Mouse (Mus musculus): Measurements from ENCODE around the gene Nup188. TPM values are rescaled to one million over a fixed set of nuclear protein-coding genes. Genes with fewer than 3 reads are reported as not detected.

The Nup188 gene
- total RNA-seq, 1 experiment from 2014 or later = 40.5 TPM

DNA sequence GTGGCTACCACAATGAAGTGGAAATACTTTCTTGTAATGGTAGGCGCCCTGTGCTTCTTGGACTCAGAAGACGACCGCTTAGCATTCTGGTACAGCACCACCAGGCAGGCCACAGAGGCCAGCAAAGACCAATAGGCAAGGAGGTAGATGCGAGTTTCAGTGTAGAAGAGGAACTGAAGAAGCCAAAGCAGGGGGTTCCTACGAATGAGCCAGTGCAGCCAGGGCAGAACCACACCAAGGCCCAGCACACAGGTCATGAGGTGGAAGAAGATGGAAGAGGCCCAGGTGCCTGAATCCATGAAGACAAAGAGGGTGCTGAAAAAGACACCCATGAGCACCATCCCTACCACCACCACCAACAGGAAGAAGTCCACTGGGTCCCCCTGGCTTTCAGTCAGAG, 1.2 kb upstream of the Nup188 start:
- no peak for DNase-seq

DNA sequence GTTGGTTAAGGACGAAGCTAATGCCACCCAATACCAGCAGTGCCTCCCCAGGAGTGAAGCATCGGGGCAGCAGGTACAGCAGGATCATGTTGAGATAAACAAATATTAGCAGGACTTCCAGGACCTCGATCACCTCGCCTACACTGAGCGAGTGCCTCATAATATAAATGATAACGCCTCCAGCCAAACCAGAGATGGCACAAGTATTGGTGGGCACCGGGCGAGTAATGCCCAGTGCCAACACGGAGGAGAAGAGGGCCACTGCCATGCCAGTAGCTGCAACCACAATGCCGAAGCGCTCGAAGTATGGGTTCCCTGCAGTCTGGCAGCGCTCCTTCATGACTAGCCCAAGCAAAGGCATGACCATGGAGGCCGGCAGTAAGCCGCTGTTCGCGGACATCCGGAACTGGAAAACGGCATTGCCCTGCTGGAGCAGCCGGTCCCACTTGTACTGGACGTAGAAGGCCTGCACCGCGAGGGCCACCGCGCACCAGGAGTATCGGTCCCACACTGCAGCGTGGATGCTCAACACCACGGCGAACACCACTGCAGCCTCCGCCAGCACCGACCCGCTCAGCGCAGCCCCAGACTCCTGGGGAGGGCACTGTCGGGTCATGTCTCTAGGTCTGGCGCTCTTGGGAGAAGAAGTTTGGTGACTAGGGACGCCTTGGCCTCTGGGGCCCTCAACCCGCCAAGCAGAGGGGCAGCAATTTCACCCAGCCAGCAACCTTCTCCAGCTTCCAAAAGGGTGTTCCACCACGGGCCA, 598 bp upstream of the Nup188 start:
- DNase-seq = no peak

- DNase-seq = peak; percentile 37
Measured at GRCm38 (mm10) chr2:30287027-30287373, 803 bp downstream of the Nup188 start.

GRCm38 (mm10) chr2:30299525-30299924, 13.3 kb downstream of the Nup188 start:
- DNase-seq = peak; percentile 21

- peak; percentile 52 for DNase-seq
Measured at GRCm38 (mm10) chr2:30299966-30300365, 13.8 kb downstream of the Nup188 start.

DNA sequence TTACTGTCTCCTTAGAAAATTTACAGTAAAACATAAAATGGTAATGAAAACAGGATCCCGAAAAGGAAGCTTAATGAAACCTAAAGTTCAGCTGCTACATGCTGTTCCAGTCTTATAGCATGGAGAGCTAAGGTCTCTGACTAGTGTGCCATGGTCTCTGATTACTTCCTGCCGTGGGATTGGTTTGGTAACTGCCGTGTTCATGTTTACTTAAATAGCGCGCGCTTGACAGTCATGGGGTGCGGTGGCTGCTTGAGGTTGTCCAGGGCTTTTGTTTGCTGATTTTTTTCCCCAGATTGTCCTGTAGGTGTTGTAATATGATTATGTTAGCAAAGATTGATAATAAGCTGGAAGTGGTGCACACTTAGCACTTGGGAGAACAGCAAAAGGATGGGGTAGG, 19.9 kb downstream of the Nup188 start:
- no peak for DNase-seq

- DNase-seq = no peak
Measured at GRCm38 (mm10) chr2:30309351-30309750, 23.2 kb downstream of the Nup188 start.

DNA sequence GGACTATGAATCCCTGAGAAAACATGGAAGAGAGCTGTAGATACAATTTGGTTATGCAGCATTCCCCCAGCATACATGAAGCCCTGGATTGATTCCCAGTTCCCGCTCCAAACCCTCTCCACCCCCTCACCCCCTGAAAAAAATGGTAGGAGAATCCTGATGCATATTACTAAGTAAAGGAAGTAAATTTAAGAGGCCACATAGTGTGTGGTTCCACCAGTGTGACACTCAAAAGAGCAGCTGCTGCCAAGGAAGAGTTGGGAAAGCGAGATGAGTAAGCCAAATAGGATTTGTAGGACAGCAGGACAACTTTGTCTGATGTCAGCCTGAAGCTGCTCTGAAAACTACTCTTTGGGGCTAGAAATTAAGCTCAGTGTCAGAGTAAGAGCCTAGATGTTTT, 25.3 kb downstream of the Nup188 start:
- DNase-seq = peak; percentile 57

- DNase-seq = peak; percentile 22
Measured at GRCm38 (mm10) chr2:30316136-30316535, 29.9 kb downstream of the Nup188 start.

DNA sequence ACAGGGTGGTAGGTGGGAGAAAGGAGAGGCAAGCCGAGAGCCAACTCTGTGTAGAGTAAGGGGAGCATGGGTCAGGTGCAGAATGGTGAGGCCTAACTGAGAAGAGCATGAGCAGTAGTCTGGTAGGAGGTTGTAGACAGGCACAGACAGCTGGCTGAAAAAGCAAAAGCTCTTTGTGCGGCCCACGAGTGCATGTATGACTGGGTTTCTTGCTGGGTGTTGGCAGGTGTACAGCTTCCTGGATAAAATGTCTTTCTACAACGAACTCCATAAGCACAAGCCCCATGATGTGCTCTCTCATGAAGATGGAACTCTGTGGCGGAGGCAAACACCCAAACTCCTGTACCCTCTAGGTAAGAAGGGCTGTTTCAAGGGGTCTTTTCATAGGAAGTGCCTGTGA, 30.8 kb downstream of the Nup188 start:
- no peak for DNase-seq

GRCm38 (mm10) chr2:30319260-30319659, 33.1 kb downstream of the Nup188 start:
- no peak for DNase-seq

GRCm38 (mm10) chr2:30323111-30323510, 36.9 kb downstream of the Nup188 start:
- no peak for DNase-seq

GRCm38 (mm10) chr2:30325296-30325695, 39.1 kb downstream of the Nup188 start:
- DNase-seq = no peak

GRCm38 (mm10) chr2:30327276-30327675, 41.1 kb downstream of the Nup188 start:
- DNase-seq = no peak

- DNase-seq = peak; percentile 55
Measured at GRCm38 (mm10) chr2:30328791-30329190, 42.6 kb downstream of the Nup188 start.

GRCm38 (mm10) chr2:30335324-30335723, 49.1 kb downstream of the Nup188 start:
- no peak for DNase-seq

- DNase-seq = peak; percentile 50
Measured at GRCm38 (mm10) chr2:30336174-30336915, 50.1 kb downstream of the Nup188 start.

GRCm38 (mm10) chr2:30337179-30337578, 51.0 kb downstream of the Nup188 start:
- DNase-seq = peak; percentile 92

DNA sequence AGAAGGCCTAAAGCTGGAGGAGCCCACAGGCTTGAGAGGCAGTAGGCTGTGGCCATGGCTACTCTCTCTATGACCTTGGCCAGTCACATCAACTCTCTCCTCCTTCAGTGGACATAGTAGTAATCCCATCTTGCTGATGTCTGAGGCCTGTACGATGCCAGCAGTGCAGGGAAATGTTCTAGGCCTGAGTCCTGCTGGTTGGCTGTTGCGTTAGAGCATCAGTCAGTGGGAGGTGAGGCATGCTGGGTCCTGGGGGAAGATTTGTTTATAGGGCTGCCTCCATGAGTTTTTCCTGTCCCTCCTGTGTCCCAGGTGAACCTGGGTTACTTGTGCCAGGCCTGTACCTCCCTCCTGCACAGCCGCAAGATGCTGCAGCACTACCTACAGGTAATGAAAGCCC, 55.9 kb downstream of the Nup188 start:
- DNase-seq = no peak

DNA sequence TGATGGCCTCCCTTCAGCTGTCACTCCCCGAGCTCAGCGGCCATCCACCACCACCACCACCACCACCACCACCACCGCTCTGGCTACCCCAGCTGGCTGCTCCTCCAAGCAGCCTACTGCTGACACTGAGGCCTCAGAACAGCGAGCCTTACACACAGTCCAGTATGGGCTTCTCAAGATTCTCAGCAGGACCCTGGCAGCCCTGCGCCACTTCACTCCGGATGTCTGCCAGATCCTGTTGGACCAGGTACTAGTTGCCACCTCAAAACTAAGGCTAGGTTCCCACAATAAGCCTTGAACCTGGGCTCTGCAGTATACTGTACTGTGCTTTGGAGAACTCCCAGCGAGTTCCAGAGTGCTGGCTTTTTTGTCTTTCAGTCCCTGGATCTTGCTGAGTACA, 56.3 kb downstream of the Nup188 start:
- no peak for DNase-seq

DNA sequence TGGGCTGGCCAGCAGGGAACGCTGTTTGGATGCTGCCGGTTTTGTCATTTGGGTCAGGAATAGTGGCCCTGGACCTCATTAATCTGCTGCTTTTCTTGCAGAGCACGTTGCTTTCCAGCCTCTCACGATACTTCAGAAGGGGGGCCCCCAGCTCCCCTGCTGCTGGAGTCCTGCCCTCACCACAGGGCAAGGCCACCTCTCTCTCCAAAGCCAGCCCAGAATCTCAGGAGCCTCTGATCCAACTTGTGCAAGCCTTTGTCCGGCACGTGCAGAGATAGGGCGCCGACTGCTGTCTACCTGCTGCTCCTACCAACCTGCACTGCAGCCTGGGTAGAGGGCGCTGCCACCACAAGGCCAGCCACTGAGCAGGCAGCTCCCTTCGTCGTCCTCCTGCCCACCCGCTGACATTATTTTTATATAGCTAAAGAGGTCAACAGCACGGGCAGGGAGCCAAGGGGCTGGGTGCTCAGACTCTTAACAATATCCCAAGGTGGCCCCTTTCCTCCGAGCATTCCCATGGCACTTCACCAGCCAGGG, 57.5 kb downstream of the Nup188 start:
- peak; percentile 87 for DNase-seq

- DNase-seq = no peak
Measured at GRCm38 (mm10) chr2:30345971-30346676, 59.9 kb downstream of the Nup188 start.

DNA sequence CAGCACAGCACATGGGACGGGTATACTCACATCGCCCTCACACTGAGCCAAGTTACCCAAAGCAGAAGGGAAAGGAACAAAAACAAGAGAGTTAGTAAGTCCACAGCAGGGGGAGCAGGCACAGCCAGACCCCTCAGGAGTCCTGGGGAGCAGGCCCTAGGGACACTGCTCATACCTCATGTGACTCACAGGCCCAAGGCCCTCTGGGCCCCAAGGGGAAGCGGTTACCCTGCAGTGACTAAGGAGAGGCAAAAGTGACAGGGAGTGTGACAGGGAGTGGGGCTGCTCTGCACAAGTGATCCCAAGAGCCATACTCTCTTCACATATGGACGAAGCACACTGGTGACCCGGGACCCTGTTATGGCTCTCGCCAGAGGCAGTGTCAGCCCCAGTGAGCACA, 63.0 kb downstream of the Nup188 start:
- DNase-seq = peak; percentile 74

Data from adrenal gland, postnatal 14 days (tissue).